Mouse (Mus musculus) liver, embryonic 18 days (tissue): ENCODE measurements around the gene Gm21882. TPM values are rescaled to one million over a fixed set of nuclear protein-coding genes. Genes with fewer than 3 reads are reported as not detected.

Experiments
- polyA plus RNA-seq: library from polyadenylated mRNA; depleted of rRNA; stranded (reverse); fragments of >200 nt; gene quantifications from 2 replicates; pipeline ENCODE4 v1.2.3, GENCODE M21; 2012; rRNA removed

The Gm21882 gene
- polyA plus RNA-seq = not detected in 2 replicates

GRCm38 (mm10) chrY:40381423-40381822 lies at the start of gene Gm21882:
Gene Gm21882 (minus strand): TSS chrY:40381523.

Other genes with a start within 250 kb of the Gm21882 start
- not detected in 2 replicates for gene Gm21865, start 64.6 kb downstream of the Gm21882 start, polyA plus RNA-seq